Mouse (Mus musculus): ENCODE data around the gene Bola2.
A peak's percentile ranks its signal among the peaks of the same experiment; 100 is the strongest.
"Not testable (repeated sequence)": the region's sequence is repeated elsewhere in the genome, so short reads cannot be mapped to it uniquely, and the experiment has no call there.

The Bola2 gene

GRCm38 (mm10) chr7:126708175-126708952 is 13.2 kb downstream of the Bola2 start:
- DNase-seq (ENCODE audit: inconsistent ontology term), result no peak

- DNase-seq (ENCODE audit: inconsistent ontology term), result no peak
Observed at GRCm38 (mm10) chr7:126710266-126710665, 15.1 kb downstream of the Bola2 start.

GRCm38 (mm10) chr7:126711910-126712309 is 16.7 kb downstream of the Bola2 start:
- DNase-seq (ENCODE audit: inconsistent ontology term), result no peak

- no peak for DNase-seq (ENCODE audit: inconsistent ontology term)
Observed at GRCm38 (mm10) chr7:126715679-126716078, 20.5 kb downstream of the Bola2 start.

GRCm38 (mm10) chr7:126717566-126717965 is 22.4 kb downstream of the Bola2 start:
- no peak for DNase-seq (ENCODE audit: inconsistent ontology term)

GRCm38 (mm10) chr7:126718787-126719337 is 23.7 kb downstream of the Bola2 start:
- no peak for DNase-seq (ENCODE audit: inconsistent ontology term)

- DNase-seq (ENCODE audit: inconsistent ontology term), result no peak
Observed at GRCm38 (mm10) chr7:126721635-126722034, 26.4 kb downstream of the Bola2 start.

GRCm38 (mm10) chr7:126725077-126725476 is 29.9 kb downstream of the Bola2 start:
- no peak for DNase-seq (ENCODE audit: inconsistent ontology term)

GRCm38 (mm10) chr7:126725667-126726066 is 30.5 kb downstream of the Bola2 start:
- DNase-seq (ENCODE audit: inconsistent ontology term), result no peak

- not testable (repeated sequence) for DNase-seq (ENCODE audit: inconsistent ontology term)
Observed at GRCm38 (mm10) chr7:126730256-126730789, 35.1 kb downstream of the Bola2 start.

- no peak for DNase-seq (ENCODE audit: inconsistent ontology term)
Observed at GRCm38 (mm10) chr7:126736122-126736521, 40.9 kb downstream of the Bola2 start.

GRCm38 (mm10) chr7:126739551-126739950 is 44.4 kb downstream of the Bola2 start:
- DNase-seq (ENCODE audit: inconsistent ontology term), result peak; percentile 24

- DNase-seq (ENCODE audit: inconsistent ontology term), result peak; percentile 13
Observed at GRCm38 (mm10) chr7:126740132-126740735, 45.0 kb downstream of the Bola2 start.

- no peak for DNase-seq (ENCODE audit: inconsistent ontology term)
Observed at GRCm38 (mm10) chr7:126740977-126741376, 45.8 kb downstream of the Bola2 start.

GRCm38 (mm10) chr7:126741452-126741851 is 46.3 kb downstream of the Bola2 start:
- no peak for DNase-seq (ENCODE audit: inconsistent ontology term)

GRCm38 (mm10) chr7:126741964-126742482 is 46.8 kb downstream of the Bola2 start:
- no peak for DNase-seq (ENCODE audit: inconsistent ontology term)

GRCm38 (mm10) chr7:126746066-126746465 is 50.9 kb downstream of the Bola2 start:
- no peak for DNase-seq (ENCODE audit: inconsistent ontology term)

- no peak for DNase-seq (ENCODE audit: inconsistent ontology term)
Observed at GRCm38 (mm10) chr7:126746798-126747197, 51.6 kb downstream of the Bola2 start.

- DNase-seq (ENCODE audit: inconsistent ontology term), result no peak
Observed at GRCm38 (mm10) chr7:126748824-126749223, 53.6 kb downstream of the Bola2 start.
